Mouse (Mus musculus) liver, postnatal 0 days (tissue): ENCODE results near the gene Dhrs3.

Source experiments
- CTCF ChIP-seq: sonication (generic); IDR thresholded peaks from 2 replicates; pipeline ENCODE4 v1.5.1; 2016; ENCODE audit warnings: antibody characterized with exemption, low read depth
- EP300 ChIP-seq: IDR thresholded peaks from 2 replicates; pipeline ENCODE4 v1.6.1; 2016; ENCODE audit warnings: antibody characterized with exemption, low read depth, mild to moderate bottlenecking

DNA sequence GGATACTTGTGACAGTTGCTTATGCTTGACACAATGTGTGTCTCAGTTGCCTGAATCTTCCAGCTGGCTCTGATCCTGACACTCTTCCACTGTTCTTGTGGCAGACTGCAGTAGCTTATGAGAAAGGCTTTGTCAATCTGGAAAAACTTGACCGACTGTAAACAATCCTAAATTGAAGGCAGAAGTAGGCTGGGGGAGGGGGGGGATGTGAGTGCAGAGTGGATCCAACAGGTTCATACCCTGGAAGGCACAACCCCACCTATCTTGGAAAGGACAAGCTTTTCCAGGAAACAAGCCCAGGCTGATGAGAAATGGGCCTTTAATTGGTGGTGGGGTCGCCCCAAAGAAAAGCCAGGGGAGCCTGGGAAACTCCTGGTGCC, 2.6 kb downstream of the Dhrs3 start:
- no peak for TF ChIP-seq CTCF
- no peak for TF ChIP-seq EP300
